Mouse (Mus musculus) brain, embryonic 14.5 days (tissue): Measurements from ENCODE around the gene Kcnip1.

Experiments
- CTCF ChIP-seq: fragments of 200-500 bp; IDR thresholded peaks from 2 replicates; pipeline ENCODE4 v1.5.1; 2012; ENCODE audit warnings: inconsistent platforms, mild to moderate bottlenecking, moderate library complexity, borderline replicate concordance; ENCODE audit not compliant: insufficient read depth, insufficient read length; ENCODE audit errors: extremely low read depth
- POLR2A ChIP-seq: fragments of 200-500 bp; IDR thresholded peaks from 2 replicates; pipeline ENCODE4 v1.6.1; 2012; ENCODE audit warnings: mild to moderate bottlenecking, inconsistent platforms, borderline replicate concordance; ENCODE audit not compliant: poor library complexity, insufficient read depth, insufficient read length, severe bottlenecking; ENCODE audit errors: extremely low read depth

DNA sequence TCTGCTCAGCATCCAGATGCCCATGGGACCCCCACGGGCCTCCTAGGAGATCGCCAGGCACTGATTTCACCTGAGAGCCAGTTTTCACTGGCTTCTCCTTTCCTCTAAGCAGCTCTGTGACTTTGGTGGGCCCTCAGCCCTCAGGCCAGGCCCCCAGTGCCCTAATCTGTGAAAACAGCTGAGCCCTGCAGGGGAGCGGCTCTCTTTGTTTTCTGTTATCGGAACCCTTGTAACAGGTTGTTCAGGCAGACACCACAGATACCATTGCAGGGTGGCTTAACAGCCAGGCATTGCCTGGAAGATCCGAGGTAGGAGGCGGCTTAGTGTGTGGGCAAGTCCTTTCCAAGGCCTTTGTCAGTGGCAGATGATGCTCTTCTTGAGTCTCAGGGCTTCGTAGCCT, 82.0 kb downstream of the Kcnip1 start:
- TF ChIP-seq CTCF: no peak
- no peak for TF ChIP-seq POLR2A
